Mouse (Mus musculus) left cerebral cortex, adult 8-10 months (tissue): ENCODE data around the gene Cd44. TPM values are rescaled to one million over a fixed set of nuclear protein-coding genes. Genes with fewer than 3 reads are reported as not detected.

Experiments
- DNase-seq, 2 experiments: peaks; one replicate each; pipeline ENCODE4 v3.0.0; 2022; ENCODE audit warnings: low spot score in 2 of 2
- total RNA-seq, 4 experiments: library from RNA; stranded (reverse); gene quantifications; 2 replicates each; pipeline ENCODE4 v1.2.4; 2022

Gene Cd44
- total RNA-seq, 4 experiments from 2014 or later: 3.8 to 9.0 (median 5.8) TPM

GRCm38 (mm10) chr2:102822036-102822435, 79.4 kb downstream of the Cd44 start:
- DNase-seq: no peak

GRCm38 (mm10) chr2:102820790-102821189, 80.7 kb downstream of the Cd44 start:
- DNase-seq: no peak

GRCm38 (mm10) chr2:102820225-102820711, 81.2 kb downstream of the Cd44 start:
- DNase-seq: no peak

- DNase-seq: no peak
Observed at GRCm38 (mm10) chr2:102815289-102815809, 86.1 kb downstream of the Cd44 start.

GRCm38 (mm10) chr2:102812756-102813155, 88.7 kb downstream of the Cd44 start:
- DNase-seq: no peak

GRCm38 (mm10) chr2:102809436-102809835, 92.0 kb downstream of the Cd44 start:
- no peak for DNase-seq

GRCm38 (mm10) chr2:102807633-102808032, 93.8 kb downstream of the Cd44 start:
- no peak for DNase-seq

GRCm38 (mm10) chr2:102805761-102806496, 95.5 kb downstream of the Cd44 start:
- DNase-seq: no peak

GRCm38 (mm10) chr2:102805283-102805682, 96.2 kb downstream of the Cd44 start:
- DNase-seq: no peak

GRCm38 (mm10) chr2:102804109-102804508, 97.4 kb downstream of the Cd44 start:
- DNase-seq: no peak

- DNase-seq: no peak
Observed at GRCm38 (mm10) chr2:102801899-102802298, 99.6 kb downstream of the Cd44 start.

GRCm38 (mm10) chr2:102798149-102798548, 103.3 kb downstream of the Cd44 start:
- no peak for DNase-seq

- no peak for DNase-seq
Observed at GRCm38 (mm10) chr2:102795034-102795433, 106.4 kb downstream of the Cd44 start.

- DNase-seq: no peak
Observed at GRCm38 (mm10) chr2:102792804-102793203, 108.7 kb downstream of the Cd44 start.

- no peak for DNase-seq
Observed at GRCm38 (mm10) chr2:102791641-102792040, 109.8 kb downstream of the Cd44 start.

GRCm38 (mm10) chr2:102785696-102786095, 115.8 kb downstream of the Cd44 start:
- no peak for DNase-seq

- no peak for DNase-seq
Observed at GRCm38 (mm10) chr2:102782751-102783150, 118.7 kb downstream of the Cd44 start.

GRCm38 (mm10) chr2:102778208-102778607, 123.3 kb downstream of the Cd44 start:
- no peak for DNase-seq

- no peak for DNase-seq
Observed at GRCm38 (mm10) chr2:102775561-102775960, 125.9 kb downstream of the Cd44 start.

- no peak for DNase-seq
Observed at GRCm38 (mm10) chr2:102774700-102775099, 126.8 kb downstream of the Cd44 start.

GRCm38 (mm10) chr2:102772276-102772675, 129.2 kb downstream of the Cd44 start:
- DNase-seq: peak in 1 of 2 experiments; percentile 33

- no peak for DNase-seq
Observed at GRCm38 (mm10) chr2:102771304-102771703, 130.2 kb downstream of the Cd44 start.

- no peak for DNase-seq
Observed at GRCm38 (mm10) chr2:102768267-102768666, 133.2 kb downstream of the Cd44 start.
